9 mouse cellular contexts compared by ENCODE assay signal in the genomic region with DNA sequence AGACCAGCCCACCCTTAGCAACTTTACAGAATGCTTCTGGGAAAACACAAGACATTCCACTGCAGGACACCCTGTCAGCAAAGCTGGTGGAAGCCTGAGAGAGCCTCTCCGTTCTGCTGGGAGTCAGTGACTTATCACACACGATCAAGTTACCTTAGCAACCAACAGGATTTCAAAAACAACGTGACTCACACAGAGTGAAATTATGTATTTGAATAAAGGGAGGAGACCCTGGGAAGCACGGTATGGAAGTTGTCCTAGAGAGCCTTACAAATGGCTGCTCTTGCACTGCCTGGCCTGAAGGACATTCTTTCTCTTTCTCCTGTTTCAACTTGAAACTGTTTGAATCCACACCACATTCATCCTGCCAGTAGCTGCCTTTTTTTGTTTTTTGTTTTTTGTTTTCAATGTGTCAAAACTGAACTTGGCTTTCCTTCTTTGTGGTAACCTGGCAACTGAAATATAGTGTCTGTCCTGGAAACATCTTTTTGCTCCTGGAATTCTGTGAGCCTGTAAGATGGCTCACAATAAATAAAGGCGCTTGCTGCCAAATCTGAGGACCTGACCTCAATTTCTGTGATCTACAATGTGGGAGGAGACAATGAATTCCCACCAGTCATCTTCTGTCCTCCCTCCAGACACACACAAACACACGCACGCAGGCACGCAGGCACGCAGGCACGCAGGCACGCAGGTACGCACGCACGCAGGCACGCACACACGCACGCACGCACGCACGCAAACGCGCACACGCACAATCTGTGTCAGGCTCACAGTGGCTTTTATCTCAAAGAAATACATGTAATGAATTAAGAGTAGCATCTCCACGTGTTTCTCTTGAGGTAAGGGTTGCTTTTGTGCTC. TPM values are rescaled to one million over a fixed set of nuclear protein-coding genes. Genes with fewer than 3 reads are reported as not detected.
DNase-seq lines count a peak whose midpoint lies in the region; ATAC-seq and TF ChIP-seq lines count a peak whose summit lies in the region.
"Had no signal": no experiment of that assay in that cellular context is flagged by ENCODE, and none has a peak within 500 bp of the region (broad histone marks: within the 10 kb centered on the region; RNA-seq: fewer than 3 reads in every experiment).

No protein-coding gene starts in this region.

- TF ChIP-seq CTCF in layer of hippocampus, adult 2 months (conservative IDR thresholded peaks at IDR 0.05), result no peak
- TF ChIP-seq CTCF in midbrain, postnatal 0 days (IDR thresholded peaks at IDR 0.05), result no peak

- 74% methylated on average over 24 of the region's 24 CpGs for WGBS in midbrain, postnatal 0 days

- H3K27ac ChIP-seq in layer of hippocampus, adult 2 months, result peak overlapping the region; percentile 64
- H3K27ac ChIP-seq in midbrain, postnatal 0 days (ENCODE audit: low read depth, low read length), result peak overlapping the region; percentile 43; the same call in 1 of the 2 replicates
- H3K27ac ChIP-seq: heart, embryonic 10.5 days; liver, embryonic 13.5 days had no signal

- H3K4me1 ChIP-seq in midbrain, postnatal 0 days (ENCODE audit: insufficient read depth, low read length), result no peaks in the 10 kb centered on the region
- H3K4me1 ChIP-seq: liver, embryonic 13.5 days had no signal

- no peak for DNase-seq in layer of hippocampus, adult 2 months (ENCODE audit: low spot score in 2 of 2)
- DNase-seq in layer of hippocampus, adult 11-12 months (ENCODE audit: low spot score), result no peak
- DNase-seq in NIH3T3 (ENCODE audit: low read depth), result peak; percentile 45
- peak; percentile 23 for DNase-seq in embryo, embryonic 11 days
- peak; percentile 54 for DNase-seq in midbrain, postnatal 0 days (ENCODE audit: low spot score)
- no peak for DNase-seq in thymus, postnatal 36 days
- no peak for DNase-seq in kidney, adult 11 months
- DNase-seq: liver, embryonic 13.5 days had no signal

- no peak overlapping the region for H3K4me2 ChIP-seq in midbrain, postnatal 0 days (ENCODE audit: low read depth, low read length, poor library complexity, severe bottlenecking)
- H3K4me2 ChIP-seq: liver, embryonic 13.5 days had no signal

- H3K9ac ChIP-seq in midbrain, postnatal 0 days (replicated peaks; ENCODE audit: low read length, poor library complexity, severe bottlenecking), result no peak overlapping the region
- H3K9ac ChIP-seq: liver, embryonic 13.5 days had no signal

- H3K4me3 ChIP-seq in layer of hippocampus, adult 2 months, result no peak overlapping the region
- no peak overlapping the region for H3K4me3 ChIP-seq in midbrain, postnatal 0 days (ENCODE audit: low read depth, low read length)
- H3K4me3 ChIP-seq: heart, embryonic 10.5 days; liver, embryonic 13.5 days had no signal

- no peaks in the 10 kb centered on the region for H3K36me3 ChIP-seq in midbrain, postnatal 0 days (ENCODE audit: insufficient read depth, low read length)
- H3K36me3 ChIP-seq: heart, embryonic 10.5 days; liver, embryonic 13.5 days had no signal

- H3K27me3 ChIP-seq in midbrain, postnatal 0 days (ENCODE audit: insufficient read depth, low read length), result no peaks in the 10 kb centered on the region
- H3K27me3 ChIP-seq: liver, embryonic 13.5 days had no signal

- H3K9me3 ChIP-seq in midbrain, postnatal 0 days (ENCODE audit: low read length), result no peaks in the 10 kb centered on the region
- H3K9me3 ChIP-seq: heart, embryonic 10.5 days; liver, embryonic 13.5 days had no signal

- 0 out of 2 replicates have a peak, but pooled peaks have one; percentile 23 for ATAC-seq in midbrain, postnatal 0 days (ENCODE audit: low FRiP score)

RNA-seq across cellular contexts. Expression of a gene that starts 33.9 kb away (rescaled TPM):
- total RNA-seq in layer of hippocampus, adult 2 months (2021), result not detected
- total RNA-seq in midbrain, postnatal 0 days (2014; rRNA removed), result not detected in 2 replicates
- polyA plus RNA-seq in midbrain, postnatal 0 days (2015; fragmentation: Nextera tagmentation; extraction: Ambion mirVana), result not detected in 2 replicates
- polyA plus RNA-seq: heart, embryonic 10.5 days; liver, embryonic 13.5 days had no signal

RNA-seq across cellular contexts. Expression of a gene that starts 57.0 kb away (rescaled TPM):
- not detected for total RNA-seq in layer of hippocampus, adult 2 months (2021)
- not detected in 2 replicates for total RNA-seq in midbrain, postnatal 0 days (2014; rRNA removed)
- polyA plus RNA-seq in midbrain, postnatal 0 days (2015; fragmentation: Nextera tagmentation; extraction: Ambion mirVana), result 0.14 and 0.28 TPM in 2 replicates

Comparison
In these comparisons a context has a peak if more than half of its experiments do, and no peak if none do; other contexts are left out.
1. DNase-seq: peak in NIH3T3 (single experiment), embryo, embryonic 11 days (single experiment) and midbrain, postnatal 0 days (single experiment); none in layer of hippocampus, adult 2 months (0 of 2), layer of hippocampus, adult 11-12 months (single experiment), thymus, postnatal 36 days (0 of 2) and kidney, adult 11 months (single experiment).